Mouse (Mus musculus): Measurements from ENCODE around the gene Abcc3.
"Not testable (repeated sequence)": the region's sequence is repeated elsewhere in the genome, so short reads cannot be mapped to it uniquely, and the experiment has no call there.

Abcc3 gene

DNA sequence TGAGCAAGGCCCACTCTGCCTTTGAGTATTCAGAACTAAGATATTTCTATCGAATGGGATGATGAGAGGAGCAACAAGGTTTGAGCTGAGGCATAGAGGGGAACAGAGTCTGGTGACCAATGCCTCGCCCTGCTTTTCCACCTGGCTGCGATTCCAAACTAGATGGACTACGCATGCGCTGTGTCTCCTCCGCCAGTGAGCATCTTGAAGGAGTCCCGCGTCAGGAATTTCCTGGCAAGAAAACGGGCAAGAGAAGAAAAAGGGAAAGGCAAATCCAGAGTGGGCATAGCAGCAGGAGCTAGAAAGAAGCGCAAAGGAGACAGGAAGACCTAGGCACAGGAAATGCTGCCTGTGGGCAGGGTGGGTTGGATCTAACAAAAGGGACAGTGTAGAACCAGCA is 11.0 kb upstream of the Abcc3 start:
- in situ Hi-C loops (cut with MboI, MseI): no loop called here

DNA sequence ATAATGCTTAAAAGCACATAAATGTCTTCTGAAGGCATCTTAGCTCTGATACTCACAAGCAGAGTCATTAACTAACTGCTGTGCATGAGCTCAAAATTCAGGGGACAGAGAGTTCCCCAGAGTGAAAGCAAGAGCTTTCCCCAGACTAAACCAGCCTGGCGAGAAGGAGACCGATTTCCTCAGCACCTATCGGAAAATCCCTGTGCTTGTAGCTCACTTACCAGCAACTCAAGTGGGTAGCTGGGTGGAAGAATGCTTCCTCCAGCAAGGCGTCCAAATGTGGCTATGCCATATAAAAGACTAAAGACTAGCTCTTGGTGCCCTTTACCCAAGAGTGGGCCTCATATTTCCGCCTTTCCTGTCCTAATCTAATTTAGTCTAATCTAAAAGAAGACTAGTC is 9.9 kb upstream of the Abcc3 start:
- in situ Hi-C loops (cut with MboI, MseI): no loop called here

DNA sequence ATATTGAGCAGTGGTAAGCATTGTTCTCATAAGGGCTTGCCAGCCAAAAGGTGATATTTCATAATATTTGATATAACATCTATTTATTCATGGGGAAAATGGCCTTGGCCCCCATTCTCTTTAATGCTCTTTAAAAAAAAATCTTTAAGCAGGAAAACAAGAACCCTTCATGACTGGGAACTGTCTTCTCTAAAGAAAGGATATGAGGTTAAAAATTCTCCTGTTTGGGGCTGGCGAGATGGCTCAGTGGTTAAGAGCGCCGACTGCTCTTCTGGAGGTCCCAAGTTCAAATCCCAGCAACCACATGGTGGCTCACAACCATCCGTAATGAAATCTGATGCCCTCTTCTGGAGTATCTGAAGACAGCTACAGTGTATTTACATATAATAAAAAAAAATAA is 9.2 kb upstream of the Abcc3 start:
- in situ Hi-C loops (cut with MboI, MseI): not testable (repeated sequence)

DNA sequence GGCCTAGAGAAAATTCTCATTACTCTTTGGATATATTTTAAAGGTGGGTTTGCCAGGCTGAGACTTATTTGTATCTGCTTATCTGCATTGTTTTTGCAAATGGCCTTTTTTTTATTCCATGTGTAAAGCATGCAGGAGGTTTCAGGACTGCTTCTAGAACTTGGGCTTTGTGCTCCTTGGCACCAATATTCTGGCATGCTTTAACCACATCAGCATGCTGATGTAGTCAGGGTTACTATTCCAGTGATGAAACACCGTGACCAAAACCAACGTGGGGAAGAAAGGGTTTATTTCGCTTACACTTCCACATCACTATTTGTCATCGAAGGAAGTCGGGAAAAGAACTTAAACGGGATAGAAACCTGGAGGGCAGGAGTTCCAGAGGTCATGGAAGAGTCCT is 8.2 kb upstream of the Abcc3 start:
- in situ Hi-C loops (cut with MboI, MseI): no loop called here

DNA sequence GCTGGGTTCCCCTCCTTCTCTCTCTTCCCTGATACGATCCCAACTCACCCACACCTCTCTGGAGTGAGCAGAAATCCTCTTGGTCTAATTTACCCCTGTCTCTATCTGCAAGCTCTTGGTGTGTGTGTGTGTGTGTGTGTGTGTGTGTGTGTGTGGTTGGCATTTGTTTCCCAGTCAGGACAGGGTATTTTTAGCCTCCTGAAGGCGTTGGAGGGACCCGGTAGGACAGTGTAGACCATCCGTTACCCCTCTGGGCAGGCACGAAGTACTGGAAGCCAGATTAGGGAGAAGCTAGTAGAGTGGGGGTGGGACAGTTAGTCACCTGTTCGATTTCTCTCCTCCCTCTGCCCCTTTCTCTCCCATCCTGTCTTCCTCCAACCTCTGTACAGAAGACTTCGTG is 1.3 kb upstream of the Abcc3 start:
- in situ Hi-C loops (cut with MboI, MseI): loop anchor here in 1 of 2 experiments (5.0 kb wide), 1 partner anchor 47 kb away; no protein-coding TSS in a partner anchor

DNA sequence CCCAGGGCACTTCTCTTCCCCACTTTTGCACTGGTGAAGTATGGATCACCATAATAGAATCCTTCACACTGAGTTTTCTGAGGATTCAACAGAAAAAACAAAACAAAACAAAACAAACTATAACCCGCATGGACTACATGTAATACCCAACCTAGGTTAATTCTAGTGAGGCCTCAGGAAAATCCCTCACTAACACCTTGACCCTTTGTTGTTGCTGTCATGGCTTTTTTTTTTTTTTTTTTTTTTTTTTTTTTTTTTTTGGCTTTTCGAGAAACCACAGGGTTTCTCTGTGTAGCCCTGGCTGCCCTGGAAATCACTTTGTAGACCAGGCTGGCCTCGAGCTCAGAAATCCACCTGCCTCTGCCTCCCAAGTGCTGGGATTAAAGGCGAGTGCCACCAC is 693 bp upstream of the Abcc3 start:
- in situ Hi-C loops (cut with MboI, MseI): loop anchor here in 1 of 2 experiments (5.0 kb wide), 1 partner anchor 46 kb away; no protein-coding TSS in a partner anchor

DNA sequence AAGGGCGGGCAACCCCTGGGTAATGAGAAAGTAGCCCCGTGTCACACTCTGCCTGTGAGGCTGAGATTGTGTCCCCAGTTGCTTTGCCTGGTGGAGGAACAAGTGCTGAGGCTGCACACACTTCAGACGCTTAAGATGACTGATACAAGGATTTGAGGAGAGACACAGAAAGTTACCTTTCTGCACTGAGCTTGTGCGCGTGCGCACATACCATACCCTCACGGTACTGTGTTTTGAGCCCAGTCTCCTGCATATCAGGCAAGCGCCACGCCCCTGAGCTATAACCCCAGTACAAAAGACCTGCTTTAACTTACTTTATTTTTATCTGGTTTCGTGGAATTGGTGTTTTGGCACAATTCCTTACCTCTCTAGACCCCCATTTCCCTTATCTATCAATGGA is 1.1 kb downstream of the Abcc3 start:
- in situ Hi-C loops (cut with MboI, MseI): loop anchor here in 1 of 2 experiments (5.0 kb wide), 1 partner anchor 44 kb away; no protein-coding TSS in a partner anchor

DNA sequence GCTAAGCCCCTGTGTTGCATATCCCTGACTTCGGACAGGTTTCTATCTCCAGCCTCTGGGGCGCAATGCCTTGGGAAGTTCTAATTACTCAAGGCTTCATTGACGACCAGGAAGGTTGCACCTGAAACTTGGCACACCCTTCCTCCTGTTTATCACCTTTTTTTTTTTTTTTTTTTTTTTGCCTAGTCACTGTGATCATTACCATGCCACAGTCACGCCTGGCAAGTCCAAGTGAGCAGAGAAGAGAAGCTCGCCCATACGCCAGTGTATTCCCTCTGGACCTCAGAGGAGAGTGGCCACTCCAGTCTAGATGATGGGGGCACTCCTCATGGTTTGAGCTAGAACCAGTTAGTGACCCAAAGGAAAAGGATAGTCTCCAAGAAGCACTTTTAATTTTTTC is 2.0 kb downstream of the Abcc3 start:
- in situ Hi-C loops (cut with MboI, MseI): loop anchor here in 1 of 2 experiments (5.0 kb wide), 1 partner anchor 44 kb away; no protein-coding TSS in a partner anchor

DNA sequence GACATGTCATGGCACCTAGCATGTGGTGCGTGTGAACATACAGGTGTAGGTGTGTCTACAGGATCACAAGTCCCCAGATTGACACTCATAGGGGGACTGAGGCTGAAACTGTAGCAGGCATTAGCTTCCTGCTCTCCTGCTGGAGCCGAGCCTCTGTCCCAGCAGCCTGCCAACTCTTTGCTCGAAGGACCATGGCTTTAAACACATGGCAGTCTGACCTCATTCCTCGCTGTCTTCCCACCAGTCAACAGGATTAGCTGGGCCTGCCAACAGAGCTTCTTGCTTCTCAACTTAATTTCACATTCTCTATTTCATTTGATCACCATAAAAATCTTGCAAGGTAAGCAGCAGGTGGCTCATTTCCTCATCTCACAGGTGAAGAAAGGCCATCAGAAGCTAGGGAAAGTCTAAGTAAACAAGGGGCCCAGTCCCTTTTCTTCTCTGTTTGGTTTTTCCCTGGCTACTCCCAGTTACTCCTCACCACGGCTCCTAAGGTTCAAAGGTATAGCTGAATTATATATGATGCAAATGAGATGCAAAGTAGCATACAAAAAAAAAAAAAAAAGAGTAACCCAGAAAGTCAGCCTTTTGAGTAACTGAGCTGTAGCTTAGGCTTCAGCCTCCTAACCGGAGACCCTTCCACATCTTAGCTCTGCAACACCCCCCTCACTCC is 2.9 kb downstream of the Abcc3 start:
- in situ Hi-C loops (cut with MboI, MseI): loop anchor here in 1 of 2 experiments (5.0 kb wide), 1 partner anchor 43 kb away; no protein-coding TSS in a partner anchor

DNA sequence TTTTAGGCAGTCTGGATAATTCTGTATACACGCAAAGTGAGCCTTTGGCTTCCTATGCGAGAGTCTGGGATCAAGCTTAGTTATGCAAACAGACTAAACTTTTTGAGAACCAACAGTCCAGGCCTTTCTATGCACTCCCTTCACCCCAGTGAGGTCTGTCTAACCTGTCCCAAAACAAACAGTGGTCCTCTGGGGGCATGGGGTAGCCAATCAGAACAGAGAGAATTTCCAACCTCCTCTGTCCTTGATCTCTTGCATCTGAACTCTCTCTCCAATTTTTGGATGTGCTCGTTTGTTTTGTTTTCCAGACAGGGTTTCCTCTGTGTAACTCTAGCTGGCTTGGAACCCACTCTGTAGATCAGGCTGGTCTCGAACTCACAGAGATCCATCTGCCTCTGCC is 3.8 kb downstream of the Abcc3 start:
- in situ Hi-C loops (cut with MboI, MseI): no loop called here

DNA sequence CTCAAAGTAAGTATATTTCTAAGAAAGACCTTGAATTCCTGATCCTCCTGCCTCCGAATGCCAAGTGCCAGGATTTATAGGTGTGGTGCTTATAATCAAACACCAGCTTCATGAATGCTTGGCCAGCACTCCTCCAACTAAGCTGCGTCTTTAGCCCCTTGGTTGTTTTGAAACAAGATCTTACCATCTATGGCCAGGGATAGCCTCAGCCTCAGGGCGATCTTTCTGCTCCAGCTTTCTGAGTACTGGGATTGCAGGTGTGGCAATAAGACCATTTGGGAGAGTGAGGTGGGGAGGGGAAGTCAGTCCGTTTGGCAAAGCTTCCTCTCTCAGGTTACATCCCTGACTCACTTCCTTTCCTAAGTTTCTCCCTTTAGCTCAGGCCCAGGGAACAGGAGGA is 5.0 kb downstream of the Abcc3 start:
- in situ Hi-C loops (cut with MboI, MseI): no loop called here

DNA sequence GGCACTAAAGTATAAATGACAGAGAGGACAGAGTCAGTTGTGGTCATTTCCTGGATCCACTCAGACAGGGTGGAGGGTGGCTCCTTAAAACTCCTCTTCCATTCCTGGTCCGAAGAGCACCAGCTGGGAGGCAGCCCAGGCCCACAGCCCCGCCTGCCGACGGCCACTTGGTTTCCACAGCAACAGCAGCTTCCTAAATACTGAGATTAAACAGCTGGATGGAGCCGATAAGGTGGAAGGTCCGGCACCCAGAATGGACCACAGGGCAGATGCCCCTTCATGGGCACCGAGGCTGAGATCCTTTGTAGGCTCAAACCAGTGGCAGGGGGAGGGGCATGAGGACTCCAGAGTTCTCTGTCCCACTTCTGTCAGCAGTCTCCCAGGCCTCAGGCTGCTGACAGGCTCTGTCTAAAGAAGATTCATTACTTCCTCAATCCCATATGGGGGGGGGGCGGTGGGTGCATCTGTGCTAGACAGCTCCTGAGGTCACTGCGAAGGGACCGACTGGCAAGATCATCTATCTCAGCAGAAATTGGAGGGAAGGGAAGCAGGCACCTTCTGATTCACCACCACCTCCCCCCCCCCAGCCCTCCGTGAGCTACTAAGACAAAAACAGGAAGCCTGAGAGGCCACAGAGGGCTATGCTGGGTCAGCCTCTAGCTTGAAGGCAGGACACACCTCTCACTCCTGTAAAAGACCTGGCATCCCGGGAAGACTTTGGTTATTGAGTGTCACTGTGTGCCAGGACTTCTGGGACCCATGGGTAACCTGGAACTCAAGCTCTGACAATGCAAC is 6.6 kb downstream of the Abcc3 start:
- in situ Hi-C loops (cut with MboI, MseI): no loop called here

DNA sequence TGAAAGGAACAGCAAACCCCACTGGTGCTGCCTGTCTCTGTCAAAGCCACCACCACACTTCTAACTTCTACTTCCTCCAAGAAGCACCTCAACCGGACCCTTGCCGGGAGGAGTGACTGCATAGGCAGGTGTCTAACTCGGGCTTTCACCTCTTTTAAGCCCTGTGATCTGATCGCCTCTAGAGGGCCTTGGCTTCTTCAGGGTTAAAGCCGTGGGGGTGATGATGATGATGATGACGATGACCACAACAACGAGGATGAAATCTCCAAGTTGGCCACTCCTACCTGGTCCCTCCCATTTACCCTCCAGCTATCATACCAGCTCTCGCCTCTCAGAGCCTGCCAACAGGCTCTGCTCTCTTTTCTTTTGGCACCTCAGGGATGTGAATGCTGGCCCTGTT is 13.1 kb downstream of the Abcc3 start:
- in situ Hi-C loops (cut with MboI, MseI): loop anchor here in 1 of 2 experiments (10.0 kb wide), 1 partner anchor 385 kb away; the partner anchor contains the start of gene Spag9

DNA sequence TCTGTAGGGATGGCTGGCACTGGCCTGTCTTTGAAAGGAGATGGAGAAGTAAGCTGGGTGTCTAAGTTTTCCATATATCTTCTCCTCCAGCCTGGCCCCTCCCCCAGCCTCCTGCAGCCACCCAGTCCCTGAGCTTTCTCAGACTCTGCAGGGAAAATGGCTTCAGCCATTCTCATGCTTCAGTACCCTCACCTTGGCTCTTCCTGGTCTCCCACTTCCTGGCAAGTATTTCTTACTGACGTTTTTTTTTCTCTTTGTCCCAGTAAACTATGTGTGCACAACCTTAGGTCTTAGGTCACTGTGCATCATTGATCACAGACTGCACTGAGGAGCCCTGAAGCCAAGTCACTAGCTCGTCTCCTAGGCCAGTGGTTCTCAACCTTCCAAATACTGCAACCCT is 13.7 kb downstream of the Abcc3 start:
- in situ Hi-C loops (cut with MboI, MseI): loop anchor here in 1 of 2 experiments (10.0 kb wide), 1 partner anchor 384 kb away; the partner anchor contains the start of gene Spag9

DNA sequence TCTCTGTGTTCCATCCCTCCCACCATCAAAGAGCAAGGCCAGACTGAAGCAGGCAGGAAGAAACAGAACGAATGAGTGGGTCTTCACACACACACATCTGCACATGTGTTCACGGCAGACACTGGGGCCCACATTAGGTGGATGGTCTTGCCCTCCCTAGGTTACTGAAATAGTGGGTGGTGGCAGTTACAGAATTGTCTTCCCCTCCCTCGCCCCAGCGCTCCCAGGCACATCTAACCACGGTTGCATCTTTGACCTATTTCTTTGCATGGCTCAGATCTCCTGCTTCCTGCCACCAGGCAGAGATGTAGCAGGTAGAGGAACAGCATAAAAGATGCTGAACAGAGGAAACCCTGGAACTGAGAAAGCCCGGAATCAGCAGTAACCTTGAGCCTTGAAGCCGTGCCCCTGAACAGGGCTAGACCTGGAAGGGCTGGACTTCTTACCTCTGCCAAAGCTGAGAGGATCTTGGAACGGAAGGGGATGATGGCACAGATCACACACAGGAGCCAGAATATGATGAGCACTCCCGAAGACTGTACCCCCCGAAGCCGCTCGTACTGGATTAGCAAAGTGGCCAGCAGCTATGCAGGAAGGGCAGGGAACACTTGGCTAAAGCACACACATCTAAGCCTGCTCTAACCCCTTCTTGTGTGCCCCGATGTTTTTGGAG is 18.4 kb downstream of the Abcc3 start:
- in situ Hi-C loops (cut with MboI, MseI): loop anchor here in 1 of 2 experiments (10.0 kb wide), 1 partner anchor 380 kb away; the partner anchor contains the start of gene Spag9

DNA sequence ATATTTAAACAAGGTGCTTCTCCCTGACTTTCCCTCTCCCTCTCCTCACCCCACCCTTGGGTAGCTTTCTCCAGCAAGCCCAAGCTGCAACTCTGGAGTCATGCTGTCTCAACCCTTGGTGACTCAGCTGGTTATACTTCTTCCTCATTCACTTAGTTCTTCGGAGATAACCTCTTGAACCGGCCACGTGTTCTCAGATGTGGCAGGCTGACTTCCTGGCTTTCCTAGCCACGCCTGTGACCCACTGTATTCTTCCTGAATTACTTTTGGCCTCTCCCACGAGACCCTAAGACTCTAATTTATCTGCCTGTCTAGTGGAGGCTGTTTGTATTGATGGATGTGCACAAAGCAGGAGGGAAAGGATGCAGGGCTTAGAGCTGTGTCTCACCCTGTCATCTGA is 22.0 kb downstream of the Abcc3 start:
- in situ Hi-C loops (cut with MboI, MseI): loop anchor here in 1 of 2 experiments (10.0 kb wide), 1 partner anchor 376 kb away; the partner anchor contains the start of gene Spag9

DNA sequence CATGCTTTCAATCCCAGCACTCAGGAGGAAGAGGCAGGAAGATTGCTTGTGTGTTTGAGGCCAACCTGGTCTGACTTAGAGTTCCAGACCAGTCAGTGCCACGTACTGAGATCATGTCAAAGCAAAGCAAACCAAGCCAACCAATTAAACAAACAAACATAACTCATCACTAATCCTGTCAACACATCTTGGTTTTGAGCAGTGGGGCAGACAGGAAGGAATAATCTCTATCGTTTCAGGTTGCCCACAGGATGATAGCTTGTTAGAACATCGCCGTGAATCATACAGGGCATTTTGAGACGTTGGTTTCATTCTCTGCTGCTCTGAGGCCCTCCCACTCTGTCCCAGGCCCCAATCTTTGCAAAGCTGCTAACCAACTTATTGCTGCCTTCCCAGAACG is 22.8 kb downstream of the Abcc3 start:
- in situ Hi-C loops (cut with MboI, MseI): loop anchor here in 1 of 2 experiments (10.0 kb wide), 1 partner anchor 375 kb away; the partner anchor contains the start of gene Spag9

DNA sequence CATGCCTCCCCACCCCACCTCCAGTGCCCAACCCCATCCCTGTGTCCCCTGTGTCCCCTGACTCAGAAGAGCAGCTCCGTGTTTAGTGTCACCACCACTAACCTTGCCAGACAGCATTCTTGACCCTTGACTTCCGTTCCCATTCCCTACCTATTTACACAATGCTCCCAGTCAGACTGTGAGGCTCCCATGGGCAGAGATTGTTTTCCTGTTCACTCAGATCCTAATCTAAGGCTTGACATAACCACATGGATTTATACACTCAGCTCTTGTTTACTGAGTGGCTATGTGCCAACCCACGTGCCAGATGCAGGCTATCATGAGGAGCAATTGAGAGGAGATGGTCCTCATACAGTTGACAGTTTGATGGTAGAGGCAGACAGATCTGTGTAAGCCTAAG is 27.5 kb downstream of the Abcc3 start:
- in situ Hi-C loops (cut with MboI, MseI): no loop called here

DNA sequence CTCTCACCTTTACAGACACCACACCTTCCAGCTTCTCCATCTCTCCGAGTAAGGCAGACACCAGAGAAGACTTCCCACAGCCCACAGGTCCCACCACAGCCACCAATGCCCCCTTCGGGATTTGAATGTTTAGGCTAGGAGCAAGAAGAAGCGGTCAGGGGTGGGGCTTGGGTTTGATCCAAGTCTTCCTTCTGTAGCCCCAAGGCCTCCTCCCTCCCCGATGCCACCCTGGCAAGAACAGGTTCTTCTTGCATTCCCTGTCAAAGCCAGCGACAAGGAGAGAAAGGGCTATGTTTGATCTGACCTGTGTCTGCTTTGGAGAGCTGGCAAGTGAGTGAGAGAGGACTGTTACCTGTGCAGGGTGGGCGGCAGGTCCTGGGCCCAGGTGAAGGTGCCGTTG is 29.1 kb downstream of the Abcc3 start:
- in situ Hi-C loops (cut with MboI, MseI): no loop called here

DNA sequence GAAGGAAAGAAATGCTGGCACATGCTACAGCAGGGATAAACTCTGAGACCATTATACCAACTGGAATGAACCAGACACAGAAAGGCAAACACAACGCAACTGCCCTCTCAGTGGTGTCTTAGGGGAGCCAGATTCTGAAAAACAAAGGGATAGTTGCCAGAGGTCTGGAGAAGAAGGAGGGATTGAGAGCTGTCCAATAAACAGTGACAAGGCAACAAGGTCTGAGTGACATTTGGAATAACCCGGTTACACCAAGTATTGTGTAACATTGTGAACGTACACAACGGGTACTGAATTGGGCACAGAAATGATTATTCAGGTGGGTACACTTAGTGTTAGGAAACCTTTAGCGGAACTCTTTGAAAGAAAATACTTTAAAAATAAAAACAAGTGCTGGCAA is 30.7 kb downstream of the Abcc3 start:
- in situ Hi-C loops (cut with MboI, MseI): no loop called here

DNA sequence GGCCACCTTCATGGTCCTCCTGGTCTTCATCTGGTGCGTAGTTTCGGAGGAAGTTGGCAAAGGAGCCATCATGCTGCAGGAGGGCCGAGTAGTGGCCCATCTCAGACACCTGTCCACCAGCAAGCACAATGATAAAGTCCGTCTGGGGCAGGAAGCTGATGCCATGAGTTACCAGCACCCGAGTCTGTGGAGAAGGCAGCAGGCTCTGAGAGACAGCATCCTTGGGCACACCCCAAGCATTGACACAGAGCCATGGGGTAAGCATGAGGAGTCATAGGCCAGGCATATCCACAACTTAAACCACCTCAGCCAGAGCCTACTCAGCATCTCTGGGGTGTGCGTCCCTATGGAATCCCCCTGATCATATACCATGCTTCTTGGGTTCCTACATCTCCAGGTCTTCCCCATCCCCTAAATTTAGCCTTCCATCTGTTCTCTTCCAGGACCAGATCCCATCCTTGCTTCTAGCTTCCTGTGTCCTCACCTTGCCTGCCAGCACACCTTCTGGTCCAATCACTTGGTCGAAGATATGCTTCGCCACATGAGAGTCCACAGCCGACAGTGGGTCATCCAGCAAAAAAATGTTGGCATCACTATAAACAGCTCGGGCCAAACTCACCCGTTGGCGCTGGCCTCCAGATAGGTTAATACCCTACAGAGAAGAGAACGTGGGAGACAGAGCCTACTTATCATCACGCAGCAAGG is 31.5 kb downstream of the Abcc3 start:
- in situ Hi-C loops (cut with MboI, MseI): no loop called here

Measured in T-helper 17 cell (primary cell).